Mouse (Mus musculus) MEL (cell line): ENCODE results near the gene Tspan2.

Experiments
- POLR2AphosphoS5 ChIP-seq: IDR thresholded peaks from 2 replicates; pipeline ENCODE4 v1.6.1; 2012; ENCODE audit warnings: low read depth, borderline replicate concordance, mild to moderate bottlenecking, inconsistent platforms, low read length, moderate library complexity, mixed read lengths
- SIN3A ChIP-seq: IDR thresholded peaks from 2 replicates; pipeline ENCODE4 v1.6.1; 2012; ENCODE audit warnings: low read length, improper control_type of control experiment, inconsistent platforms

DNA sequence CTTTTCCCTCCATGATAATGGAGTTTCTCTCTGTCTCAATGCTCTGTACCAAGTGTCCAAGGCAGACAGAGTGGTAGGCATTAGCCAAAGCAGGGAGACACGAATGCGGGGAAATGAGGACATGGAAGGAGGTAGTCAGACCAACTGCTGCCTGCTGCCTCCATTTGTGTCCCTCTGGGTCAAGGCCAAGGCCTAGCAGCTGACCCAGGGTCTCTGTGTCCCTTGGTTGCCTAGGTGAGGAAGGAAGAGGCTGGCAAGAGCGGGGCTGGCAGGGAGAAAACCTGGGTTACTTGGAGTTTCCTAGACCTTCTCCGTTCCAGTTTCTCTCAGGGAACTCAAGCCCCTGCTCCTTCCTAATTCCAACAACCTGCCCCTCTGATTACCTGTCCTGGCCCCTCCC, 17.7 kb downstream of the Tspan2 start:
- TF ChIP-seq POLR2AphosphoS5, result no peak
- no peak for TF ChIP-seq SIN3A
